Mouse (Mus musculus) left cerebral cortex, postnatal 25 days (tissue): ENCODE results near the gene Eddm3b. TPM values are rescaled to one million over a fixed set of nuclear protein-coding genes. Genes with fewer than 3 reads are reported as not detected.

Experiments used
- DNase-seq, 2 experiments: peaks; one replicate each; pipeline ENCODE4 v3.0.0; 2022; ENCODE audit warnings: low spot score in 2 of 2, mixed read lengths in 1 of 2
- intact Hi-C: fragments of 180-260 bp; cut with DNase I; formaldehyde crosslinking; loops from one replicate; pipeline ENCODE4 v1.15.1; 2025
- total RNA-seq, 2 experiments: library from RNA; stranded (reverse); gene quantifications; 2 replicates each; pipeline ENCODE4 v1.2.3; 2021

The Eddm3b gene
- total RNA-seq, 2 experiments from 2014 or later = not detected

DNA sequence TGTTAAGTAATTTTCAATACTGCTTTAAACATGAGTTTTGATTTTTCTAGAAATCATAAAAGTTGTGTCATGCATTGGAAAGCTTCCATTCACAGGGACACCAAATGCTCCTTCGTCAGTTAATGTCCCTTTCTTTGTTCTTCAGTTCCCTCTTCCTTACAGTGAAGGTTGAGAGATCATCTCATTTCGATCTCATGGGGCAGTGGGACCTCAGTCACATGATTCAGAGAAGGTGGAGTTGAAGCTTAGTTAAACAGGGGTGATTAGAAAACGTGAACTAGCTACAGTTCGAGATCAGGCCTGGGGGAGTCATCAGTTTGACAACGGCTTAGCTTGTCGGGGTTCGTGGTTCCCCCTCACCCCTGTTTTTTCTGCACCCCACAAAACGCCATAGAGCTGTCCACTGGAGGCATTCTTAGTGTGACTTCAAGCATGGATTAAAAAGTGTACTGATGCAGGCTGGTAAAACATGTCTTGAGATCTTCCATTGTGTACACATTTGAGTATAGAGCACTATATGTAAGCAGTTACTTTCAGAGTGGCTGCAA lies 22.1 kb upstream of the Eddm3b start:
- no peak for DNase-seq
- intact Hi-C loops = loop anchor here (10.0 kb wide), 1 partner anchor 1163 kb away; the partner anchor contains the start of gene Chd8

DNA sequence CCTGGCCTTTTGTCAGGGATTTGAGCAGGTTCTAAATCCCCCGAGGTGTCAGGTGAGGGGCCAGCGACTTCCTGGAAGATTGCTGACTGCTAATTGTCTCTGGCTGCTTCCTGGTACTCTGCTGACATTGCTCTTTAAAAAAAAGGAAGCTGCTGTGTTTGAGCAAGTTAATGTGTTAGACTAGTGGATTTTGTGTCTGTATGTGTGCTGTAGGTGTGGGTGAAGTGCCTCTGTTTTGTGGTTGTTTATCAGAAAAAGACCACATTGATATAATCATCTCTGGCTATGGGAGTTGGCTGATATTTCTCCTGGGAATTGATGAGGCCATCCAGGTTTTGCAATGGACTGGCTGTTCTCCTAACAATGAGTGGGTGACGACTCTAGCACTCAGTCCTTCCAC lies 20.7 kb upstream of the Eddm3b start:
- intact Hi-C loops = loop anchor here (10.0 kb wide), 1 partner anchor 1161 kb away; the partner anchor contains the start of gene Chd8
- DNase-seq = peak in 1 of 2 experiments; percentile 32

DNA sequence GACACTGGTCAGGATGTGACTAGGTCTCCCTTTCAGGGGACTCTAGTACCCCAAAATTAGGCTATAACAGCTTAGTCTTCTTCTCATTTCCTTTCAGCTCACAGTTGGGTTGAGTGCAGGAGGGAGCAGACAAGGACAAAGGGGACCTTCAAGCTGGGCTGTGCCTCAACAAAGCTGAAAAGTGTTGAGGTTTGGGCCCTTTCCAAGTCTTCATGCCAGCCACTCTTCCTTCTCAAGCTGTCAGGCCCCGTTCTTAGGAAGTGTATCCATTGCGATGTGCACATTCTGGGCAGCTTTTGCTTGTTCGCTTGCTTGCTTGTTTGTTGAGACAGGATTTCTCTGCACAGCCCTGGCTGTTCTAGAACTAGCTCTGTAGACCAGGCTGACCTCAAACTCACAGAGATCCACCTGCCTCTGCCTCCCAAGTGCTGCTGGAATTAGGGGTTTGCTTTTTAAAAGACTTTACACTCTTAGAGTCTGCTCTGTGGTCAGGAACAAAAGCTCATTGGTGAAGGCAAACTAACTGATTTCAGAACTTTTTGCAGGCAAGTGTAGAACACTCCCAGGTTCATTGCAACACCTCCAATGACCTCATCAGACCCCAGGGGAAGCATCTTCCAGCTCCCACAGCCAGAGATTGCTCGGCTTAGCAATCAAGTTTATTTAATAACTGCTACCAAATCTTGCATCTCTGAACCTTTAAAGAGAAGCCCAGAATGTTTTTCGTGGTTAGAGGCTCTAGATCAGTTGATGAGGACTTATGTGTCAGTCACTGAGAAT lies 19.9 kb upstream of the Eddm3b start:
- intact Hi-C loops = loop anchor here (10.0 kb wide), 1 partner anchor 1161 kb away; the partner anchor contains the start of gene Chd8
- peak in 1 of 2 experiments; percentile 39 for DNase-seq

DNA sequence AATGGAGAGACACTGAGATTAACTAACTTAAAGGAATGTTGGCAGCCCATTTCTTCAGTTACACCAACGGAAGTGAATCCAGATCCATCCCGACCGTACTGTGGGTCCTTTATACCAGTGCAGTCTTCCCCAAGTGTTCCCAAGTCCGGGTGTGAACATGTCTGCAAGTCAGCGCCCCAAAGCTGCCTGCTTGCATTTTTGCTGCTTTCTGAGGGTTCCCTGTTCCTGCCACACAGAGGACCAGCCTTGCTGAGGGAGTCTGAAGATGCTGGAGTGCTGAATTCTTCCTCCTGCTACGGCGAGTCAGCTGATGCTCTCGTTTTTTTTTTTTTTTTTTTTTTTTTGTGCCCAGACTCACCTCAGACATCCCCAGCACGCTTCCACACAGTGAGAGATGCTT lies 19.3 kb upstream of the Eddm3b start:
- DNase-seq = no peak
- intact Hi-C loops = loop anchor here (10.0 kb wide), 1 partner anchor 1160 kb away; the partner anchor contains the start of gene Chd8

- peak in 1 of 2 experiments; percentile 18 for DNase-seq
- intact Hi-C loops = loop anchor here (10.0 kb wide), 1 partner anchor 1159 kb away; the partner anchor contains the start of gene Chd8
Measured at GRCm38 (mm10) chr14:51095736-51096524, 18.3 kb upstream of the Eddm3b start.

DNA sequence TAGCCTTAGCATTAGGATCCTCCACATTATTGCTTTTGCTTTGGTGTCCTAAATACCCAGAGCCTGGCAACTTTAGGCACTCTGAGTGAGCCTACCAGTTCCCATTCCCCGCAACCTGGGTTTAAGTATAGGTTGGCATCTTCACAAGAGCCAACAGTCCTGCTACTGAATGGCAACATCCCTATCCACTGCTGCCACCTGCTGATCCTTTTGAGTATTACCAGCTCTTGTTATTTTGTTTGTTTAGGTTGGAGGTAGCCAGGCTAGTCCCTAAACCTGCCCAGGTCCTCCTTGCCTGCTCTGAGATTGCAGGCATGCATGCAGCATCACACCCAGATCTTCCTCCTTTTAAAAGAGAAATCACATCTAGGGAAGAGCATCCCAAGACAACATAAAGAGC lies 15.9 kb upstream of the Eddm3b start:
- peak; percentile 88 to 94 for DNase-seq
- intact Hi-C loops = loop anchor here (2.0 to 10.0 kb wide), 2 partner anchors 71 to 1157 kb away; partner anchors contain the start of gene Chd8

DNA sequence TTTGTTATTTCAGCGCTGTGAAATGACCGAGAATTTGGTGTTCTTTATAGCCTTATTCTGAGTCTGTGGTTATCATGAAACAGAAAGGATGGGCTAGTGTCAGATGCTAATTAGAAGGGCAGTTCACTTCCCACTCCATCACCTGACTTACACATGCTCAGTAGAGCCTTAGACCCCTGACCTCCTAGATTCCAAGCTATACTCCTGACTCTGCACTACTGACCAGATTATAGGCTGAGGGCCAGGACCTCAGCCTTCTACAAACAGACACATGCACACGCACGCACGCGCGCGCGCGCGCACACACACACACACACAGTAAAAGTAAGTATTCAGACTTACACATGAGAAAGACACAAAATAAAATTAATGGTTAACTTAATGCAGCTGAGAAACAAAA lies 15.3 kb upstream of the Eddm3b start:
- intact Hi-C loops = loop anchor here (2.0 to 10.0 kb wide), 2 partner anchors 72 to 1156 kb away; partner anchors contain the start of gene Chd8

GRCm38 (mm10) chr14:51101284-51101683 lies 12.9 kb upstream of the Eddm3b start:
- no peak for DNase-seq
- intact Hi-C loops = loop anchor here (5.0 kb wide), 2 partner anchors 141 to 246 kb away; no protein-coding TSS in a partner anchor

More for the DNA sequence above, 15.3 kb upstream of the Eddm3b start:
- no peak for DNase-seq

DNA sequence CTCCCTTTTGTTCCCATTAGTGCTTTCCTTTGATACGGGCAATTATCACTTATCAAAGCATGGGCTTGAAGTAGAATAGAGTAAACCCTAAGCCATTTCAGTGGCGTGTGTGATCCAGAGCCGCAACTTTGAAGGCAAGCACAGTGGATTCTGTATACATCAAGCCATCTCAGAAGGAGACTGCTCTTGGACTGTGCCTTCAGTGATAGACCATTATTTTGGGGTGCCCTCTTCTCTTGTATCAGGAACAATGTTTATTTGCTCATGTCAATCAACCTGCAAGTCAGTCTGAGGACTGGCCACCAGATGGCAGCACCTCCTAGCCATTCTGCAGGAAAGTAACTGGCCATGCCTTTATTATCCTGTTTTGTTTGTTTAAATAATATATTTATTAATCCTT lies 11.0 kb upstream of the Eddm3b start:
- intact Hi-C loops = loop anchor here (1.0 to 5.0 kb wide), 3 partner anchors 139 to 244 kb away; no protein-coding TSS in a partner anchor
- peak; percentile 59 to 71 for DNase-seq

DNA sequence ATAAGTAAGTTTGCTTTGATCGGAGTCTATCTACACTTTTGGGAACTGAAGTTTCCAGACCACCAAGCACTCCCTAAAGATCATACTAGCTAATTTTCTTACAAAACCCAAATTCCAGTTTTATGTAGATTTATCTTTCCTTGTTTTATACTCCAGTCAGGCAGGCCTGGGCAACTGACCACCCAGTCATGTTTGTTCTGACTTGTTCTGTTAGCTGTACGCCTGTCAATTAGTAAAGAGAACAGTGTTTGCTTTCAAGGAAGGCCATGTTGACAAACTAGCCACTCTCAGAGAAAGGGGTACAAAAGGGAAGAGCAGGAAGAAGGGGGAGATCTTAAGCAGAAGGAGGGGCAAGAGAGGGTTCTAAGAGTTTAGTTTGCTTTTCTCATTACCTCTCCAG lies 9.9 kb upstream of the Eddm3b start:
- intact Hi-C loops = loop anchor here (5.0 kb wide), 2 partner anchors 138 to 243 kb away; no protein-coding TSS in a partner anchor
- no peak for DNase-seq

- intact Hi-C loops = loop anchor here (5.0 kb wide), 1 partner anchor 61 kb away; no protein-coding TSS in a partner anchor
Measured at GRCm38 (mm10) chr14:51106449-51106967, 7.7 kb upstream of the Eddm3b start.

DNA sequence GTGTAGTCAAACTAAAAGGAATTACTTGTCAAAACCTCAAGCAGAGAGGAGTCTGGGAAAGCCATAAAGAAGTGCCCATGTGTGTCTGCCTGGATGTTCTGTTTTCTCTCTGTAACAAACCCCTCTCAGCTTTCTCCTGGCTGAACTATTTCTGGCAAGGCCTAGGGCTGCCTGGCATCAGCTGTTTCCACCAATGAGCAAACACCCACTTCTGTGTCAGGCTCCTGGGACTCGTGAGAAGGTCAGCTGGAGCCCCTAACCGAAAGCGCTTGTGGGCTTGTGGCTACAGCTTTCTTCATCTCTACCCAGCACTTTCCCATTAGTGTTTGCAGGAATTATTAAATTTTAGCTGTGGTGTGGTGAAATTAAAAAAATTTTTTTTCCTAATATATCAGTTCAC lies 2.3 kb upstream of the Eddm3b start:
- intact Hi-C loops = loop anchor here (10.0 kb wide), 1 partner anchor 733 kb away; no protein-coding TSS in a partner anchor
- no peak for DNase-seq

More at GRCm38 (mm10) chr14:51106449-51106967, 7.7 kb upstream of the Eddm3b start:
- no peak for DNase-seq

DNA sequence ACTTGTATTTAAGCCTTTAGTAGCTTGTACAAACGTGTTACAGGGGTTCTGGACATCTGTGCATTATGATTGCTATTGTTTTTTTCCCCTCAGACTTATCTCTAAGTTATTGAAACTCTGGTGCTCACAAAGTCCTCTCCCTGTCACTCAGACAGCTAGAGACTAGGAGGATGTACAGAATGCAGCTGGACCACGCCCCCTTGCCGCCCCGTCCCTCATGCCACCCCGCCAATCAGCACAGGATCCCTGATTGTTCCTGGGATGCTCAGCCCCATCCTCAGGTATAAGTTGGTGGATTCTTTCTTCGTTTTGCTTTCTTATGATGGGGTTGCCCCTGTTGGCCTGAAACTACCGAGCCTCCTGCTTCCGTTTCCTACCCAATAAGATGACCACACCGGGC lies 750 bp upstream of the Eddm3b start:
- no peak for DNase-seq
- intact Hi-C loops = loop anchor here (10.0 kb wide), 1 partner anchor 731 kb away; no protein-coding TSS in a partner anchor

DNA sequence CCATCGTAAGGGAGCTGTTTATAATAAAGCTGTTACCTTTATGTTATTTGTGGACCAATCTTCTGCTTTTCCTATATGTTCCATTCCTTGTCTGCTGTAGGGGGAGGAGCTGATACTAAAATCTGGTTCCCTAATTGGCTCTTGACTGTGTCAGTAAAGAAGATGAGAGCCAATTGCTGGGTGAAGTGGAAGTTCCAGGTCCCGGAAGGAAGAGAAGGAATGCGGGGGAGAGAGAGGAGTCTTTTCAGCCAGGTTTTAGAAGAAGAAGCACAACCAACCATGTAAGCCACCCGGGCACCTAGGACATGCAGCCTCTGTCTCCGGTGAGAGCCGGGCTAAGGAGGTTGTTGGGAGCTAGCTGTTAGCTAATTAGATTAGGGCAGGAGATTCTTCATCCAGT lies 11.5 kb downstream of the Eddm3b start:
- intact Hi-C loops = no loop called here
- DNase-seq = no peak

- no peak for DNase-seq
- intact Hi-C loops = no loop called here
Measured at GRCm38 (mm10) chr14:51127648-51128258, 13.5 kb downstream of the Eddm3b start.

DNA sequence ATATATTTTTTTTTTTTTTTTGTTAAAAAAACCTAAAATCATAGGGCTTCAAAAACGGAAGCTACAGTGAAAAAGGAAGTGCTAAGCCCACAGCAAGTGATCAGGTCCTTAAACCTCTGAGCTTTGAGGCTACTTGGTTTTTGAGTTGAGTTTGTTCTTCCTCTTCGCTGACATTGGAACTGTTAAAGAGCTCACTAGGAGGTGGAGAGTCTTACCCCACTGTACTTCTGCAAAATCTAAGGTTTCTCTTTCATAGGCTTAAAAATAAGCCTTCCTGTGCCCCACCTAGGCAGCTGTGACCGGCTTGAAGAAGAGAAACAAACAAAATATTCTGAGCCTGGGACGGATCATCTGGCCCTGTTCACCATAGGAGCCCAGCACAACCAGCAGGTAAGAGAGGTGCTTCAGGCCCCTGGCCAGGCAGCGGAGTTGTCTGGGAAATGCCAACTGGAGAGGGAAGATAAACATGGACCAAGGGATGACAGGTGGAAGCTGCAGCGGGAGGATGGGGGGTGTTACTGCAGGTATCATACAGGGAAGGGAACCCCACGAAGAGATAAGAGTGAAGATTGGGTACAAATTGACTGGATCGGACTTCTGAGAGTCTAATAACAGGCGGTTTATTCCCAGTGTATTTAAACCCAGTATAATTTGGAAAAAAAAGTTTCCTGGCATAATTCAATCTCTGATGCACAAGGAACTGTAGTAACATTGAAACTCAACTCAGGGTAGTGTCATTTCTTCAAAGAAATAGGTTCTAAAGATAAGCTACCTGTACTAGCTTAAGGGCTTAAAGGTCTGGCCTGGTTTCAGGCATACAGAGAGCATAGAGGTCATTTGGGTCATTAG lies 14.8 kb downstream of the Eddm3b start:
- no peak for DNase-seq
- intact Hi-C loops = no loop called here

GRCm38 (mm10) chr14:51129624-51129975 lies 15.4 kb downstream of the Eddm3b start:
- no peak for DNase-seq
- intact Hi-C loops = no loop called here

GRCm38 (mm10) chr14:51130315-51130940 lies 16.2 kb downstream of the Eddm3b start:
- no peak for DNase-seq
- intact Hi-C loops = no loop called here
